Mouse (Mus musculus): ENCODE results near the gene Coa6. TPM values are rescaled to one million over a fixed set of nuclear protein-coding genes. Genes with fewer than 3 reads are reported as not detected.

Coa6 gene
- 55.6 and 58.7 TPM in 2 replicates for polyA plus RNA-seq (2015; fragmentation: Nextera tagmentation; extraction: Ambion mirVana)

GRCm38 (mm10) chr8:126422174-126422919 is at the start of gene Coa6:
Coa6 (plus strand) TSS chr8:126422515.
- no peaks in the 10 kb centered on the region for H3K9me3 ChIP-seq (ENCODE audit: control insufficient read depth, low read length)
- under 1% methylated on average over 61 of the region's 61 CpGs for WGBS
- ATAC-seq (ENCODE audit: low FRiP score, low TSS enrichment) (peak; percentile 98), DNase-seq (ENCODE audit: low spot score) (peak; percentile 98)
- TF ChIP-seq CTCF (IDR thresholded peaks at IDR 0.05; ENCODE audit: low read depth) (0 out of 2 replicates have a peak, but pooled peaks have one; percentile 7), EP300 (optimal IDR thresholded peaks at IDR 0.05) (no peak)
- H3K27me3 ChIP-seq (ENCODE audit: control insufficient read depth, insufficient read depth, low read length): no peaks in the 10 kb centered on the region
- peak within 1 kb of the TSS; percentile 92 for H3K4me2 ChIP-seq (replicated peaks; ENCODE audit: low read depth)
- H3K4me3 ChIP-seq (ENCODE audit: low read depth, low read length): peak within 1 kb of the TSS; percentile 91
- H3K27ac ChIP-seq (replicated peaks): peak within 1 kb of the TSS; percentile 90
- peaks cover 11% of the 10 kb centered on the region for H3K36me3 ChIP-seq (ENCODE audit: control insufficient read depth, insufficient read depth, low read length)
- peak within 1 kb of the TSS; percentile 87 for H3K9ac ChIP-seq (ENCODE audit: low read length)
- H3K4me1 ChIP-seq (replicated peaks; ENCODE audit: control insufficient read depth, insufficient read depth): no peaks in the 10 kb centered on the region

DNA sequence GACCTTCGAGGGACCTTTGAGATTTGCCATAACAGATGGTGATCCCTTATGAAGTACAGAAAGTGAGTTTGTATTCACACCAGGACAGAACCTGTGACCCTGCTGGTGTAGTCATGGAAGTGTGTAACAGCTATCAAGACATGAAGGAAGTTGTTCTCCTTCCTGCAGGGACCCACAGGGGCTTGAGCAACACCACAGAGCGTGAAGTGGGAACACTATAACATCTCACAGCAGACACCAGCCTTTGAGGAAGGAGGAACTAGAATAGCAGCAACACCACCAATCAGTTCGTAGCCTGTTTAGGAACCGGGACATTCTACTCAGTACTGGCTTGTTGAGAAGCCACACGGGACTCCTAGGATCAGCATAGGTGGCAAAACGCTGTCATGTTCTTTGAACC is 42.7 kb upstream of the Coa6 start:
- no peak overlapping the region for H3K27ac ChIP-seq (replicated peaks)
- H3K27me3 ChIP-seq (ENCODE audit: control insufficient read depth, insufficient read depth, low read length): no peaks in the 10 kb centered on the region
- H3K9ac ChIP-seq (ENCODE audit: low read length): no peak overlapping the region
- no peaks in the 10 kb centered on the region for H3K36me3 ChIP-seq (ENCODE audit: control insufficient read depth, insufficient read depth, low read length)
- DNase-seq (ENCODE audit: low spot score): no peak
- 82% methylated on average over 6 of the region's 6 CpGs for WGBS
- no peak for TF ChIP-seq EP300 (optimal IDR thresholded peaks at IDR 0.05)
- no peak for TF ChIP-seq CTCF (IDR thresholded peaks at IDR 0.05; ENCODE audit: low read depth)
- no peak for ATAC-seq (ENCODE audit: low FRiP score, low TSS enrichment)
- H3K4me3 ChIP-seq (ENCODE audit: low read depth, low read length): no peak overlapping the region
- no peaks in the 10 kb centered on the region for H3K9me3 ChIP-seq (ENCODE audit: control insufficient read depth, low read length)
- no peaks in the 10 kb centered on the region for H3K4me1 ChIP-seq (replicated peaks; ENCODE audit: control insufficient read depth, insufficient read depth)
- H3K4me2 ChIP-seq (replicated peaks; ENCODE audit: low read depth): no peak overlapping the region

DNA sequence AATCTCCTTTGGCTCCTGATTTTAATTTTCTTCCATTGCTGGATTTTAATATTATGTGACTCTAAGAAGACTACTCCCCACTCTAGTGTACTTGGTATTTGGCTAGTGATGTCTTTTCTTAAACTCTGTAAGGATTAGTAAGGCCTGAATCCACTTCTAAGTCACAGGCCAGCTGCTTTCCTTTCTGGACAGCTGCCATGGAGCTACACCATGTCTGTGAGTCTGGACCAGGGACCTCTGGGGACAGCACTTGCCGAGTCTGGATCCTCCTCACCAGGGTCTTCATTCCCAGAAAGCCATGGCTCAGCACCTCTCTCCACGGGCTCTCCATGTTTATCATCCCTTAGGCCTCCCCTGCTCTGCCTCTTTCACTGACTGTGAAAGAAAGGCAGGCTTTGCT is 42.2 kb upstream of the Coa6 start:
- H3K27me3 ChIP-seq (ENCODE audit: control insufficient read depth, insufficient read depth, low read length): no peaks in the 10 kb centered on the region
- H3K4me1 ChIP-seq (replicated peaks; ENCODE audit: control insufficient read depth, insufficient read depth): no peaks in the 10 kb centered on the region
- 22% methylated on average over 2 of the region's 2 CpGs for WGBS
- no peak overlapping the region for H3K4me3 ChIP-seq (ENCODE audit: low read depth, low read length)
- DNase-seq (ENCODE audit: low spot score) (no peak), ATAC-seq (ENCODE audit: low FRiP score, low TSS enrichment) (no peak)
- H3K27ac ChIP-seq (replicated peaks): no peak overlapping the region
- H3K9ac ChIP-seq (ENCODE audit: low read length): no peak overlapping the region
- TF ChIP-seq CTCF (IDR thresholded peaks at IDR 0.05; ENCODE audit: low read depth): no peak
- TF ChIP-seq EP300 (optimal IDR thresholded peaks at IDR 0.05): no peak
- no peaks in the 10 kb centered on the region for H3K36me3 ChIP-seq (ENCODE audit: control insufficient read depth, insufficient read depth, low read length)
- no peak overlapping the region for H3K4me2 ChIP-seq (replicated peaks; ENCODE audit: low read depth)
- H3K9me3 ChIP-seq (ENCODE audit: control insufficient read depth, low read length): no peaks in the 10 kb centered on the region

DNA sequence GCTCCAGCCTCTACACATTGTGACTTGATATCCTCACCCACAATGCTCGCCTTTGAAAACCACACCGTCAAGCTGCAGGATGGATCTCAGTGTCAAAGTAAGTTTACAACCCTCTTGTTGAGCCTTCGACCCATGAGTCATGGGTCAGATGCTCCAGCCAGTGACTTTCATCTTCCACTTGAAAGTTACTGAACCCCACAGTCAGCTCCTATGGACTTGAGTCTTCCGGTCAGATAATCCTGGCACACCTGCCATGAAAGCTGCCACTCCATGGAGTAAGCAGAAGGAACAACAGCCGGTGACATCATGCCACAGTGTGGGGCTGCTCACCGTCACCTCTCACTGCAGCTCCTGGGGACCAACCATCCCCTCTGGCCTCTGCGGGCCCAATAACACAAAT is 41.0 kb upstream of the Coa6 start:
- DNase-seq (ENCODE audit: low spot score): no peak
- Histone ChIP-seq H3K9me3 (ENCODE audit: control insufficient read depth, low read length) (no peaks in the 10 kb centered on the region), H3K27ac (replicated peaks) (no peak overlapping the region), H3K4me1 (replicated peaks; ENCODE audit: control insufficient read depth, insufficient read depth) (no peaks in the 10 kb centered on the region), H3K27me3 (ENCODE audit: control insufficient read depth, insufficient read depth, low read length) (no peaks in the 10 kb centered on the region), H3K36me3 (ENCODE audit: control insufficient read depth, insufficient read depth, low read length) (no peaks in the 10 kb centered on the region), H3K9ac (ENCODE audit: low read length) (no peak overlapping the region), H3K4me3 (ENCODE audit: low read depth, low read length) (no peak overlapping the region), H3K4me2 (replicated peaks; ENCODE audit: low read depth) (no peak overlapping the region)
- WGBS: 74% methylated on average over 7 of the region's 7 CpGs
- ATAC-seq (ENCODE audit: low FRiP score, low TSS enrichment): no peak
- TF ChIP-seq EP300 (optimal IDR thresholded peaks at IDR 0.05): no peak
- no peak for TF ChIP-seq CTCF (IDR thresholded peaks at IDR 0.05; ENCODE audit: low read depth)

- ATAC-seq (ENCODE audit: low FRiP score, low TSS enrichment): no peak
- Histone ChIP-seq H3K4me1 (replicated peaks; ENCODE audit: control insufficient read depth, insufficient read depth) (no peaks in the 10 kb centered on the region), H3K27ac (replicated peaks) (no peak overlapping the region), H3K4me3 (ENCODE audit: low read depth, low read length) (no peak overlapping the region), H3K9ac (ENCODE audit: low read length) (no peak overlapping the region), H3K4me2 (replicated peaks; ENCODE audit: low read depth) (no peak overlapping the region), H3K9me3 (ENCODE audit: control insufficient read depth, low read length) (no peaks in the 10 kb centered on the region), H3K27me3 (ENCODE audit: control insufficient read depth, insufficient read depth, low read length) (no peaks in the 10 kb centered on the region), H3K36me3 (ENCODE audit: control insufficient read depth, insufficient read depth, low read length) (no peaks in the 10 kb centered on the region)
- DNase-seq (ENCODE audit: low spot score): peak; percentile 28
- TF ChIP-seq EP300 (optimal IDR thresholded peaks at IDR 0.05) (no peak), CTCF (IDR thresholded peaks at IDR 0.05; ENCODE audit: low read depth) (no peak)
- 38% methylated on average over 14 of the region's 14 CpGs for WGBS
Measured at GRCm38 (mm10) chr8:126382216-126382615, 40.1 kb upstream of the Coa6 start.

- TF ChIP-seq EP300 (optimal IDR thresholded peaks at IDR 0.05) (no peak), CTCF (IDR thresholded peaks at IDR 0.05; ENCODE audit: low read depth) (peak; percentile 74)
- H3K27me3 ChIP-seq (ENCODE audit: control insufficient read depth, insufficient read depth, low read length): no peaks in the 10 kb centered on the region
- no peaks in the 10 kb centered on the region for H3K9me3 ChIP-seq (ENCODE audit: control insufficient read depth, low read length)
- H3K27ac ChIP-seq (replicated peaks): no peak overlapping the region
- H3K9ac ChIP-seq (ENCODE audit: low read length): no peak overlapping the region
- no peak overlapping the region for H3K4me3 ChIP-seq (ENCODE audit: low read depth, low read length)
- H3K4me2 ChIP-seq (replicated peaks; ENCODE audit: low read depth): no peak overlapping the region
- DNase-seq (ENCODE audit: low spot score) (peak; percentile 22), ATAC-seq (ENCODE audit: low FRiP score, low TSS enrichment) (no peak)
- no peaks in the 10 kb centered on the region for H3K36me3 ChIP-seq (ENCODE audit: control insufficient read depth, insufficient read depth, low read length)
- H3K4me1 ChIP-seq (replicated peaks; ENCODE audit: control insufficient read depth, insufficient read depth): no peaks in the 10 kb centered on the region
- 58% methylated on average over 5 of the region's 5 CpGs for WGBS
Measured at GRCm38 (mm10) chr8:126382749-126383148, 39.6 kb upstream of the Coa6 start.

Data from stomach, postnatal 0 days (tissue).